Mouse (Mus musculus) urinary bladder, adult 18-20 months (tissue): ENCODE measurements around the gene Pde1b.

Source experiments
- DNase-seq, 2 experiments: peaks; one replicate each; pipeline ENCODE4 v3.0.0; 2022; ENCODE audit warnings: low spot score in 2 of 2, mixed read lengths in 2 of 2

Gene Pde1b

DNA sequence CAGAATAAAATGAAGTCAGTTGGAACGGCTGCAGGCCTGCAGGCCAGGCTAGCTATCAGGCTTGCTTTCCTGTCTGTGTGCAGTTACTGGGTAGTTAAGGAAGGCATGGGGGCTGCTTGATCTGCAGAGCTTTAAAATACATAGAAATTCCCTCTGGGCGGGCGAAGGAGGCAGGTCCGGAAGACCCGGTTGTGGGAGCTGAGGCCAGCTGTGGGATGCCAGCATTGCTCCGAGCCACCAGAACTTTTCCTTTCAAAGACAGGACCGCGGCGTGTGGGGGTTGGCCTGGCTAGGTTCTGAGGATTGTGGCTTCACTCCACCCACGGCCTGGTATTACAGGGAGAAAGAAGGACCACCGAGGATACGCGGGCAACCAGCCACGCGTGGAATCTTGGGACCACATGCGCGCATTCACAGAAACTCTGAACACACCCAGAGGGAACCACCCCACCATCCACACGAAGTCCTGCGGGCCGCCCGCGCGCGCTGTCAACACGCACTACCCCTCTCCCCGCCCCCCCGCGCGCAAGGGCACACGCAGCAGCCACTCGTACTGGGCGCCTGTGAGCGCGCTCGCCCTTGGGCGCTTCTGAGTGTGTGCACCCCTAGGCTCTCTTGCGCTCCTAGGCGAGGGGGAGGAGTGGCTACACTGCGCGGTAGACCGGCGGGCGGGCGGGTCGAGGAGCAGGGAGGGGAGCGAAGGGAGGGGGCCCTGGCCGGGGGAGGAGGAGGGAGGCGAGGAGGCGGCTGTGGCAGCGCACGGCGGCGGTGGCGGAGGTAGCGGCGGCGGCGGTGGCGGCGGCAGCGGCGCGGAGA lies at the start of gene Pde1b:
Gene Pde1b (plus strand): TSS at position 600 of the 816 bp plus-strand sequence.
- peak; percentile 20 to 37 for DNase-seq

DNA sequence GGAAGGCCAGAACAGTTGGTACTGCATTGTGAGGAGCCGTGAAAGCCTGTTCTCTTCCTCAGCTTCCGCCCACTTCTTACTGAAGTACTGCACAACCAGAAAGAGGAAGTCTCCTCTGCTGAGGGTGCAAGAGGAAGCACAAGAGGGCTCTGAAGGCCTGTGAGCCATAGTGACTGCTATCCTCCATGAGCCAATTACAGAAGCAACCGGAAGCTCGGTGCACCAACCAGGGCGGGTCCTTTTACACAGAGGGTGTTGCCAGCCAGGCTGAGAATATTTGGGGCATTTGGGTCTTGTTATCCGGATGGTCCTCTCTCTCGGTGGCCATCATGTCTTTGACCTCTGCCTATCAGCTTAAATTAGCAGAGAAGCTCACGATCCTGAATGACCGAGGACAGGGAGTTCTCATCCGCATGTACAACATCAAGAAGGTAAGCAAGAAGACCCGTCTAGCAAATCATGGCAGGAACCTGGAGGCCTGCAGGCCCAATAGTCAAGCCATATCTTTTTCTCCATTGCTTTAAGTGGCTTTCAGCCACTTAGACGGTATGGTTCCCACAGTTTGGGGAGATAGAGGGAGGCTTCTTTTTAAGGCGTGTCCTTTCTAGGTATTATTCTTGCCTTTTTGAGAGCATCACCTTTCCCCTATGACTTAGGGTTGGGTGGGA lies 49.1 kb upstream of the Pde1b start, which contains the start of gene Nckap1l:
Gene Nckap1l (plus strand): TSS at position 244 of the 668 bp plus-strand sequence.
- peak in 1 of 2 experiments; percentile 20 for DNase-seq

DNA sequence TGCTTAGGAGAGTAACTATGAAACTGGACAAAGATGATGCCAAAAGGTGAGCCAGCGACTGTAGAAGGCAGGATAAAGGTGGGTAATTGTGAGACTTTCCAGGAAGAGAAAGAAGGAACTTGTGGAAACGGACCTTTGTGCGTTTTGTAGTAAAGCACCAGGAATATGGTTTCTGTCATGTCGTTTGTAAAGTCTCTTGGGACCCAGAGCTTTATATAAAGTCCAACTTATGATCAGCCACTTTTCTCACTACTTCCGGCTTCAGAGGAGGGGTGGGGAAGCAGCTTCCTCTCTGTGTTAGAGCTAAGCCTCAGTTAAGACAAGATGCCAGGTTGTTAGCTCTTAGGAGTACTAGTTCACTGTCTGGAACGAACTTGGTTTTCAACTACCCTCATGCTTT lies 48.4 kb upstream of the Pde1b start:
- no peak for DNase-seq

DNA sequence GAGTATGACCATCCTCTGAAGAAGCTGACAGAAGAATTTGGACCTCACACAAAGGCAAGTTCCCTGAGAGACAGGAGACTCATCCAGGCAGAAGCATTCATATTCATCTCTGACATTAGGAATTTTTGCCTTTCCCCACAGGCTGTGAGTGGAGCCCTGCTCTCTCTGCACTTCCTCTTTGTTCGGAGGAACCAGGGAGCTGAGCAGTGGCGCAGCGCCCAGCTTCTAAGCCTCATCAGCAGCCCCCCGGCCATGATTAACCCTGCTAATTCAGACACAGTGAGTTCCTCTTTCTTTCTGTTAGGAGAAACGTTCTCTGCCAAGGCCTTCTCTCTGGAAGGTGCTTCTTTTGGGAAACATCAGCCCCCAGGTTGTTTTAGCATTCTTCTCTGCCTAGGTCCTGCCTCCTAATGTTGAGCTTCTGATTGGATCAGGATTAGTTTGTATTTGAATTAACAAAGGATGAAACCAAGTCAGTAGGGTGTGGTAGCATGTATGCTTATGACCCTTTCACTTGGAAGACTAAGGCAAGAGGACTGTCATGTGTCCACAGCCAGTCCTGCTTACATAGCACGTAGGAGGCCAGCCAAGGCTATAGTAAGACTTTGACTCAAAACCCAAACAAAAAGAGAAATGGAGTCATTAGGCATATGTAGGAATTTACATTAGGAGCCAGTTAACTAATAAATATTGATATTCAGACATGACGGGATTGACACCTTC lies 40.1 kb upstream of the Pde1b start:
- no peak for DNase-seq

DNA sequence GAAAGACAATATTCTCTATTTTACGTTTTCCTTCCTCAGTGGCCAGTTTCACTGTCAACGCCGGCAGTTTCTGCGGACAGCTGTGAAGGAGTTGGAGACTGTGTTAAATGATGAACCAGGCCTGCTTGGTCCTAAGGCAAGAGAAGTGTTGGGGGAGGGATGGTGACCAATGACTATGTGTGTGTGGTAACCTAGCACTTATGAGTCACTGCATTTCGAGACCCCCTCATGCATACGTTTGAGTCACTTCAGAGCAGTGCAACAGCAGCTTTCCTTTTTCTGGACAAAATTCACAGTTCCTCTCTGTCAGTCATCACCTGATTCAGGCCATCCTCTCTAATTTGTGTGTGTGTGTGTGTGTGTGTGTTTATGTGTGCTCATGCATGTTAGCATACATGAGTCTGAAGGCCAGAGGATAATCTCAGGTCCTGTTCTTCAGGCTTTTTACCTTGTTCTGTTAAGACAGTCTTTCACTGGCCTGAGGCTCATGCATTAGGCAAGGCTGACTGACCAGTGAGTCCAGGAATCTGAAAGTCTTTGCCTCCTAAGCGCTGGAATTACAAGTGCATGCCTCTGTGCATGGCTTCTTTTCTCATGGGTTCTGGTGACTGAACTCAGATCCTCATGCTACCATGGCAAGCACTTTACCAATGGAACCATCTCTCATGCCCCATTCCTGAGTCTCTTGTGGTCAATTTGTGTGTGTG lies 31.2 kb upstream of the Pde1b start:
- no peak for DNase-seq

DNA sequence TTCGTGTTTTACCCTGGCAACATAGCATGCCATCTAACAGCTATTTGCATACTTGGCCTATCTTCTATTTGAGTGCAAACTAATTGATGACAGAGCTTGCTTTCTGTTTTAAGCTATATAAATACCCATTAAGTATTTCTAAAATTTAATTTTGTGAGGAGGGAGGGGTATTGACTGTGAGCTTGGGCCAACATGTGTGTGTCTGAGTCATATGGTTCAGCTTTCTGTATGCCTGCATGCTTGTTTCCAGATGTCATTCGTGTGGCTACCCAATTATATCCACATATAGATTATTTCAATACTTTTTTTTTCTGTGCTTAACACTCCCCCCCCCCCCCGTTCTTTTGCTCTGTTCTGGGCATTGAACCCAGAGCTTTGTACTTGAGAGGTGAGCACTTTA lies 30.6 kb upstream of the Pde1b start:
- DNase-seq: no peak

DNA sequence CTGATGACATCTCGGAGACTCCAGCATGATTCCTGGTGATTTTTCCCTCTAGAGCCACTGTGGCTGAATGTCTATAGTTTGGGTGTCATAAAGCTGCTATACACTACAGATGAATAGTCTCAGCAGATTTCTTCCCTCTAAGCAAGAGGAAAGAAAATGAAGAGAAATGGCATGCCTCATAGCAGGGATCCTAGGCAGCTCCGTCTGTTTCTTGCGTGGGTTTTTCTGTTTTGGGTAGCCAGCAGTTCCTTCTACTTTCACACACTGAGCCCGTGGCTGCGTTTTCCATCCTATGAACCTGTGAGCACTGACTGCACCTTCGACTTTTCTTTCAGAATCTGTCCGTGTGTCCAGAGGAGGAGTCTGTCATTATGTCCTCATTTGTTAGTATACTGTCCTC lies 29.7 kb upstream of the Pde1b start:
- DNase-seq: no peak

DNA sequence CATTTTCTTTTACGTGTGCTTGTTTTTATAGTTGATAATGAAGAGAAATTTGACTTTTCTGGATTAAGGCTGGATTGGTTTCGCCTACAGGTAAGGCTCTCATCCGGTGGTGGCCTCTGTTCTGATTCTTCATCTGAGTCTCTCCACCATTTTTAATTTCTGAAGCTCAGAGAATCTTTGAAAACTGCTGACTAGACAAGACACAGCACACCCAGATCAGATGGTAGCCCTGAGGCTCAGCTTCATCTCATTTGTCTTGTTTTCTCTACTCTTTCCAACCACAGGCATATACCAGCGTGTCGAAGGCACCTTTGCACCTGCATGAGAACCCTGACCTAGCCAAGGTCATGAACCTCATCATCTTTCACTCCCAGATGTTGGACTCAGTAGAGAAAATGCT lies 29.1 kb upstream of the Pde1b start:
- DNase-seq: no peak

DNA sequence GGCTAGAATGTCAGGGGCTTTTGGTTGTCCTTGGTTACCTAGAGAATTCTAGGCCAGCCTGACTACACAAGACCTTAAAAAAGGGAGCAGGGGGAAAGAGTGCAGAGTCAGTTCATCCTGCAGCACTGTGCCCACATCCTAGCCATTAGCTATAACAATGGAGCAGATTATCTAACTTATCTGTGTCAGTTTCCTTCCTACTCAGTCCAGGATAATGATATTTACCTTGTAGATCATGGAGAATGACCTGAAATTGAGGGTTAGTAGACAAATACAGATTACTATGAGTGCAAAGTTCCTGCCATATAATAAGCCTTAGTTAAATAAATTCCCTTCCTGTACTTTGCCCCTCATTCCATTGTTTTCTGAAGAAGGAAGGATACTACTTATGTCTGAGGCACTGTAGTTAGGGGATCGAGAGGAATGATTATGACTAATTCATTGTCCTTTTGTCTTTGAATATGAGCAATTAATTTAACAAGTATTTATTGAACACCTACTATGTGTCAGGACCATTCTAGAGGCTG lies 23.7 kb upstream of the Pde1b start:
- DNase-seq: no peak

DNA sequence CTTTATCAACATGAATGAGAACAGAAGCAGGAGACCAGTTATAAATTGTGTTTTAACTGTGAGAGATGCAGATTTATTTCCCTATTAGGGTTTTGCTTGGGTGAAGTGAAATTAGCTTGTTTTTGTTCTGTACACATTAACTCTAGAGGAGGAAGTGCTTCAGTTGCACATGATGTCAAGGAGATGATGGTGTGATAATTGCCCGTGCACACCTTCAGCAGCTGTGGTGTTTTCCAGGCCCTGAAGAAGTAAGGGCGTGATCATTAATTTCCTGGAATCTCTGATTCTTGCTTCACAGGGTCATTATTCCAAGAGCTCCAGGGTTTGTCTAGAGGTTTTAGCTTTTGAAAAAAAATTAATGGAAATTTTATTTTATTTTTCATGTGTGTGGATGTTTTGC lies 22.7 kb upstream of the Pde1b start:
- DNase-seq: no peak

DNA sequence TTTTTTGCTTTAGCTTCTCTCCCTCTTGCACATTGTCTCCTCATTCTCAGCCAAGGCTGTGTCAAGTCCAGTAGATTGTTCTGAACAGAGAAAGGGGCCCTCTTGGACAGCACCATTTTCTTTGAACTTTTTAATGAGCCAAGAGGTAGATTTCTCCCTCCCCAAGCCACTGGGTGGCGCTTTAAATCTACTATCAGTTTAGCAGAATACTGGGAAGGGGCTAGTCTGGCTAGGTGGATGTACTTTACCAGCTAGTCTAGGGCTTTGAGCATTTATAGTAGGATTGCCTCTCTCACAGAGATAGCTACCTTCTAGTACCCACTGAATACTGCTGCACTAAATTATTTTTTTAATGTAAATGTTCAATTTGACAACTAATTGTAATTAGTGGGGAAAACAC lies 20.3 kb upstream of the Pde1b start:
- no peak for DNase-seq

DNA sequence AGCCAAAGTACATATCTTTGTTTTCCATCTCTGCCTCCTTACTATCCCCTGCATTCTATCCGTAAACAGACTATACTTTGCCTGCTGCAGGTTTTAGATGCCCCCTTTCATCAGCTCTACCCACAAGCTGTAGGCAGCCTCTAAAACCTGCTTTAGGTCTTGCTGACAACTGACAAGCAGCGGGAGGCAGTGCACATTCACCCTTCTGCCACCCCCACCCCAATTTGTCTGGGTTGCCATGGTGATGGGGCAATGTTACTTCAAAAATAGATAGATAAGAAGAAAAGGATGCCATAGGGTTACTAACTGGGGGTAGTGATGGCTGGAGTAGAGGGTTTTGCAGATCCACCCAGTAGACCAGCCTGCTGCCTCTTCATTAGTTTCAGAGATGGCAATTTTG lies 18.3 kb upstream of the Pde1b start:
- DNase-seq: no peak

DNA sequence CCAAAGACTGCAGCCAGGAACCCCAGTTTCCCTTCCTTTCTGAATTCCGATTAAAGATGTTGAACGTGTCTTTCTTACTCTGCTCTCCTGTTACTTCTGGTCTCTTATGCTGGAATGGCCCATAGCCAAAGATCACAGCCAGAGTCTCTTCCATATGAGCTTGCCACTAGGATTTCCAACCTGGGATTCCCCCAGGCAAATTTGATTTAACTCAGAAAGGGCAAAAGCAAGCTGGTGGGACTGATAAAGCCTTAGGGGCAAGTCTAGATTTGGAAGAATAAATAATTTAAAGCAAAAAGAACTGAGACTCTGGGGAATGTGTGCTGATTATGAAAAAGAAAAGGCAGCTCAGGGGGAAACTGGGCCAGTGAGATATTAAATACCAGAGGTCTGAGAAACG lies 17.7 kb upstream of the Pde1b start:
- DNase-seq: no peak

DNA sequence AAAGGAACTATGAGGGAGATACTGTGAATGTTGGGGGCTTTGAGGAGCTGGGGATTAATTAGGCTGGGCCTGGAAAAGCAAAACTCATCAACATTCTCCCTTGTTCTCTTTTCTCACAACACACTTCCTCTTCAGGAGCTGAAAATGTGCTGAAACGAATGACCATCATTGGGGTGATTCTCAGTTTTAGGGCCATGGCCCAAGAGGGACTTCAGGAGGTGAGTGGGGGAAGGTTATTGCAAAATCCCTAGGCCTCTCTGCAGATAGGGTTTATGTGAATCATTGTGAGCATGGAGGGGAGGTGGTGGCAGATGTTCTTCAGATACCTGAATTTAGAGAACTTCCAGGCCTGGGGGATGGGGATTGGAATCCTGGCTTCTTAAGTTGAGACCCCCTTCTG lies 16.2 kb upstream of the Pde1b start:
- no peak for DNase-seq

DNA sequence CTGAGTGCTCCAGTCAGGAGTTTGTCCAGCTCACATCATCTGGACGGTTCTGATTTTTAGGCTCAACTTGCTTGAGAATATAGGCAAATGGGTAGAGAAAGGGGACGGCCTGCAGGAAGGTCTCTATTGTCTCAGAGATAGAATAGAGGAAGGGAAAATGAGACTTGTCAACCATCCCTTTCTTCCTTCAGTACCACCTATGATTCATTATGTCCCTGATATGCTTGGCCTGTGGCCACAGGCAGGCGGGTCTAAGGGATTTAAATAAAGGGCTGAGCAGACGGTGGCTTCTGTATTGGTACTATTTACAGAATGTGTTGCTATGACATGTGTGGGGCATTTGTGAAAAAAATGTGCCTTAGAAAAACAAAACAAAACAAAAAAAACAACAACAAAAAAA lies 14.5 kb upstream of the Pde1b start:
- DNase-seq: no peak

DNA sequence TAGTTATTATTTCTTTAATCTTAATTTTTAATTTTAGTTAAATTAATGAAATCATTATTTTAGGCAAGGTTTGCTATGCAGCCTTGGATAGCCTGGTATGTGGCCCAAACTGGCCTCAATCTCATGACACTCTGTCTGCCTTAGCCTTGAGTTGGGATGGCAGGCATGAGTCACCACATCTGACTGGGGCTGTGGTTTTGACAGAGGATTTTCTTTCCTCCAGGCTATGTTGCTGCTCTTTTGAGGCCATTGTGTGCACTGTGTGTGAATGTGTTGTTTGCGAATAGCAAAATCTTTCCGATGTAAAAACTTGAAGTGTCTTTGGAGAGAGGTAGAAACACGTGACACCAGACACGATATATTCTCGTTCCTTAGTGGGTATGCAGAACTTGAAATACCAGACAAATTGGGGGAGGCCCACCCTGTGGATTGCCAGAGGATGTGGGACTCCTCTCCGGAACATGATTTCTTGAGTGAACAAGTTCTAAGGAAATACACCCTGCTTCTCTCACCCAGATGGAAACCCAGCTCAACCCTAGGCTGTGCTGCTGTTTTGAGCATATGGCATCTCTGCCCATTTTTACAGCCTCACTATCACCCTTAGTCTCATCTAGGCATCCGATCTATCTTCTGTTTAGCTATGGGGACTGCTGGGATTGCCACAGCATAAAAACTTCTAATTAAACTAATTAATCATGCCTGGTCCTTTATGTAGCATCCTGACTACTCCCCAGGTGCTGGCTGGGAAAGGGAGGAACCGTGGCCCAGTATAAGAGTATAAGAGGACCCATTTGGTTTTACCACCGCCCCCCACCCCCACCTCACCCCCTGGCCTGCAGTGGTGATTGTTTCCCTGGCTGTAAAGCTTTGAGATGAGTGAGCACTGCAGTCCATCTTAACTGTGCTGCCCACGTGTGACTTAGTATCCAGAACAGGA lies 6.4 kb upstream of the Pde1b start:
- no peak for DNase-seq

DNA sequence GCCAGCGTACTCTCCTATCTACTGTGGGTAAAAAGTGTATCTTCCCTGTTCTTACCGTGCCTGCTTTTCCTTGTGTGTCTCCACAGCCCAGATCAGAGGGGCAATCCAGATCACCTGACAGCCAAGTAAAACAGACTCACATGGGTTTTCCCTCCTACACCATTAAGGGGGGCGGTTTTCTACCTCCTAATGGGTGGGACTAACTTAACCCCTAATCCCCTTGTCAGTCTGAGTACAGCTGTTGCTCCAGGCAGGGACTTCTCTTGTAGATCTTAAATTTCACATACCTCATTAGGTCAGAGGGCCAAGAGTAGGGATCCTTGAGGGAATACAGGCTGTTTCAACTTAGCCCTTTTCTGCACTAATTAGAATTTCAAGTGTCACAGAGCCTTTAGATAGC lies 4.7 kb upstream of the Pde1b start:
- DNase-seq: no peak

DNA sequence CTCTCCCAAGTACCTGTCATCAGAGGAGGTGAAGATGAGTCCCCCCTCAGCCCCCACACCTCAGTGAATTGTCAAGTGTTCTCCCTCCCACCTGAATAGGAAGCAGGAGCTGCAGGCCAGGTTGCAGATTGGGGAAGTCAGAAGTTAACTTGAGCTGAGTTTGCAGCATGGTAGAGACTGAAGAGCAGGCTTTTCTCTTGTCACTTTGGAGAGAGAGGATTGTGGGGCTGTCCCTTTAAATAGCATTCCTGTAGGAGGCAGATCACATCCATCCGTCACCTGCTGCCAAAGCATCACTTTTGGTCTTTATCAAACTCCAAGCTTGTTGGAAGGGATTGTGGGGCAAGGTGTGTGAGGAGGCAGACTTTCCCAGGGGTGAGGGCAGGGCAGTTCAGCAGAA lies 2.1 kb upstream of the Pde1b start:
- no peak for DNase-seq

DNA sequence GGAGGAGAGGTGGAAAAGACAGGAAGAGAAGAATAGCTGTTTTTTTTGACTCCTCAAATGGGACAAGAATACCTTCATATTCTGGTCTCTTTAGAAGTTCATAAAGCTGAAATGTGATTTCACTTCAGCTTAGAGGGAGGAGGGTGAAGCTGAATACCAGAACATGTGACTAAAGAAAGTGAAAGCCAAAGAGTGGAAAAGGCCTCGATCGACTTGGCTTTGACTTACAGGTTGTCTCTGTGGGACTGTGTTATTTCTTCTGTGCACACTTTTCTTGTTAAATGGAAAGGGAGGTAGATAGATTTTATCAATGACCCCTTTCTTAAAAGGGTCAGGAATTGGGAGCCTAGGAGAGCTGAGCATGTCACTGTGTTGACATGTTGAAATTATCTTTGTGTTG lies 1.6 kb upstream of the Pde1b start:
- no peak for DNase-seq

DNA sequence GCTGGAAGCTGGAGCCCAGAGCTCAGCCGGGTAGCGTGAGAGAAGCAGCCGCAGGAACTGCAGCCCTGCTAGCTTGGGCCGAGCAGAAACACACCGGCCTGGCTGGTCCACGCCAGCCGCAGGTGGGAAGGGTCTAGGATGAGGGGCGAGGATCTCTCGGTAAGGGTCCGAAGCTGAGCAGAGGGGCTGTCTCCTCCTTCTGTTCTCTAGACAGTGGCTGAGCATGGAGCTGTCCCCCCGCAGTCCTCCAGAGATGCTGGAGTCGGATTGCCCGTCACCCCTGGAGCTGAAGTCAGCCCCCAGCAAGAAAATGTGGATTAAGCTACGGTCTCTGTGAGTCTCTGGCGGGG lies 392 bp downstream of the Pde1b start:
- no peak for DNase-seq

DNA sequence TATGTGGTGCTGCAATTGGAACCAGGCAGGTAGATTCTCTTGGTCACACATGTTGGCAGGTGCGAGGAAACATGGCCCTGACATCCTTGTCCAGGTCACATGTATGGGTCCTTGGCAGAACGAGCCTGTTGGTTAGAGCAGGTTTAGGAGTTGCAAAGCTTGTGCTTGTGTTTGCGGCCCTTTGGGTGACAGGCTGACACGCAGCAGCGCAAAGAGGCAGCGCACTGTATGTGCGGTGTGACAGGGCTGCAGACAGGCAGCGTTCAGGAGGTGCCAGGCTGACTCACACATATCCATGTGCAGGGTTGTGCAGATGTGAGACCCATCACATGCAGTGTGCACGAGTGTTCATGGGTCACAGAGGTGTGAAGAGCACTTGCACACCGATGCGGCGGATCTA lies 826 bp downstream of the Pde1b start:
- DNase-seq: no peak
